Mouse (Mus musculus) duodenum, adult 2 months (tissue): Measurements from ENCODE around the gene Cpvl. TPM values are rescaled to one million over a fixed set of nuclear protein-coding genes. Genes with fewer than 3 reads are reported as not detected.

ENCODE experiments used
- polyA plus RNA-seq: library from polyadenylated mRNA; depleted of rRNA; stranded (reverse); fragments of >200 nt; gene quantifications from 2 replicates; pipeline ENCODE4 v1.2.3, GENCODE M21; 2012; ENCODE audit warnings: low replicate concordance; rRNA removed

Gene Cpvl
- not detected in 2 replicates for polyA plus RNA-seq

DNA sequence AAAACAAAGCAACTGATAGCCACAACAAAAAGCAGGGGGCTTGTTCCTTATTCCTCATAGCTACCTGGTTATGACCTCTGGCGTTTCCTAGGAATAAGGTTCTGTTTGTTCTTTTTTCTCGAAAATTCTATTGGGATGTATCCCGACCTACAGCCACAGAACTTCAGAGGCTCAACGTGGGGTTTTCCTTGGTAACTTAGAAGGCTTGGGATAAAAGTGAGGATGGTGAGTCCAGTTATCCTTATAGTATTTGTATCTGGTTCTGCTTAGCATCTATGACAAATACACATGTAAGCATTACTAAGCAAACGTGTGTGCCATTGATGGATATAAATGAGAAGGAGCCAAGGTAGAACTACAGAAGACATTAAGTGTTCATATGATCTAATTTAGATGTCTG, at the start of gene Cpvl:
Gene Cpvl, minus strand, starts transcription at position 101 of the 400 bp plus-strand sequence.

Other genes with a start within 250 kb of the Cpvl start
- 4.6 and 4.9 TPM in 2 replicates for gene Tril, start 157.8 kb downstream of the Cpvl start, polyA plus RNA-seq
- gene Chn2, start 60.9 kb upstream of the Cpvl start, polyA plus RNA-seq: 49.9 and 87.7 TPM in 2 replicates